Mouse (Mus musculus): ENCODE measurements around the gene Paqr9.

The Paqr9 gene

GRCm38 (mm10) chr9:95578366-95578895, 19.0 kb downstream of the Paqr9 start:
- 75% methylated on average over 5 of the region's 5 CpGs for WGBS

DNA sequence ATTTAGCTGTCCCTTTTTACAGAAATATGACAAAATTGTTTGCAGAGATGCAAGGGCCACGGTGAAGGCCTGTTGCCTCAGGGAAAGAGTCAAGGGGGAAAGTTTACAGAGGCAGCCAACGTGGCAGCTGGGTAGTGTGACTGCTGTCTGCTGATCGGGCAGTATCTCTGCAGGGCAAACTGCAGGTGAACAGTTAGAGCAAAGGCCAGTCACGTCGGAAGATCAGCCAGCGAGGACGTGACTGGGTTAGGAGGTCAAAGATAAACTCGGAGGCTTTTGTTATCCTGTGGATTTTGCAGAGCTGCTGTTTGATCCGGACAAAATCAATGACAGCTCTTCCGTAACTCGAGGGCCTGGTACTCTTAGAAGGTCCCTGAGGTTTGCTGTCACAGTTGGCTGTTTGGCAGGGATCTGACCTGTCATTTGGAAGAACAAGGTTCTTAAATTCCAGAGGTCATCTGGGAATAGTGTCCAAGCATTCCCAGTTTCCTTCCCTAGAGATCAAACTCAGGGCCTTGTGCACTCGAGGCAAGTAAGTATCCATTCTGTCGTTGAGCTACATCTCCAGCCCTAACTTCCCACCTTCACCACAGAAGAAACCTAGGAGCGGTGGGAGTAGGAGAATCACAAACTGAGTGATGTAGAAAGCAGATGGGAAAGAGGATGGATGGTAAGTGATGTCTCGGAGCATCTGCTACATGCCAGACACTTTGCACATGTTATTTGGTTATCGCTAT, 21.7 kb downstream of the Paqr9 start:
- 69% methylated on average over 16 of the region's 16 CpGs for WGBS

GRCm38 (mm10) chr9:95581758-95582515, 22.5 kb downstream of the Paqr9 start:
- 11% methylated on average over 20 of the region's 20 CpGs for WGBS

DNA sequence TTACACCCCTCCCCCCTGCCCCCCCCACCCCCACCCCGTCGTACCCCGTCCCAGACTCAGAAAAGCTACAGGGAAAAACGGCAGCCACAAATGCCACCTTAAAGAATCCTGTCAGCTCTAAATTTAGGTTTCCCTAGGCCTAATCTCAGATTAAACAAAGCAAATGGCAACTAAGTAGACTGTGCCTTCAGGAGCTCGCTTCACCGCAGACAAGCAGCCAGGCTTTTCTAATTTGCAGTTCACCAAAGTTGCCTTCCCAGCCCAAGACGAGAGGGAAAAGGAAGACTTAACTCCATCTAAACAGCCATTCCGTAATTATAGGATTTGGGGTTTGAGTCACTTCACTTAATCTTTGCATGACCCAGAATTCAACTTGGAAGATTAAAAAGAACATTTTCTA, 23.1 kb downstream of the Paqr9 start:
- WGBS = 30% methylated on average over 8 of the region's 8 CpGs

- 87% methylated on average over 5 of the region's 5 CpGs for WGBS
Observed at GRCm38 (mm10) chr9:95586046-95586445, 26.6 kb downstream of the Paqr9 start.

- 88% methylated on average over 7 of the region's 7 CpGs for WGBS
Observed at GRCm38 (mm10) chr9:95588070-95588469, 28.6 kb downstream of the Paqr9 start.

GRCm38 (mm10) chr9:95594291-95594690, 34.8 kb downstream of the Paqr9 start:
- WGBS = 77% methylated on average over 4 of the region's 4 CpGs

- WGBS = 51% methylated on average over 13 of the region's 13 CpGs
Observed at GRCm38 (mm10) chr9:95597466-95598178, 38.2 kb downstream of the Paqr9 start.

DNA sequence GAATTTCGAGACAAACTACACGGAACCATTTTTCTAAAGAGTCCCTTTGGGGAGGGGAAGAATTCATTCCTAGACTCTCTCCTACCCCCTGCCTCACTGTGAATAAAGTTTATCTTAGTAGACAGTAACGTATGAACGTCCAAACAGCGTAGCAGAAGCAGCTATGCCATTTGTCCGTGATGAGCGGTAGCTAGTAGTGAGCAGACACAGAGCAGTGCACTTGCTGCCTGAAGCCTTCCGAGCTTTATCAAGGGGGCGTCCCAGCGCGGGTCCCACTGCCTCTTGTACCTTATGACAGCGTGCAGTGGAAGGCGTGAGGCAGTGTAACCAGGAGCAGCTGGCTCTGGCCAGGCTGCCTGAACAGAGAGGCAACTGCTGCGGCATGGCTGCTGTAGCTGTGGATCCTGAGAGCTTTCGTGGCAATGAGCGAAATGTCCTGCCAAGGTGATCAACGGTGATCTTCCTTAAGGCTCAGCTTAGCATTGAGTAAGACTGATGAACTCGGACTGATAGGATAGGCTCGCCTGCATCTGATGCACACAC, 38.8 kb downstream of the Paqr9 start:
- WGBS = 61% methylated on average over 19 of the region's 19 CpGs

DNA sequence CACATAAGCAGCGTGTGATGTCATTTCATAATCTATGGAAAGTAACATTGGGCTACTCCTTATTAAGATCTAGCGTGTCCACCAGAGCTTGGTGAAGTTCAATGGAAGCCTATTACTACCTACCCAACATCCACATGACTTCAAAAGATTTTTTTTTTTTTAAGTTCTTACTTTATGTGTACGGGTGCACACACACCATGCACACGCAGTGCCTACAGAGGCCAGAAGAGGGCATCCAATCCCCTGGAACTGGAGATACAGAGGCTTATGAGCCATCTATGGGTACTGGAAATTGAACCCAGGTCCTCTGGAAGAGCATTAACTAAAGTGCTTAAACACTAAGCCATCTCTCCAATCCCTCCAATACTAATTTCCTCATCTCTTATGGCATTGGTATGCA, 39.9 kb downstream of the Paqr9 start:
- 91% methylated on average over 4 of the region's 4 CpGs for WGBS

DNA sequence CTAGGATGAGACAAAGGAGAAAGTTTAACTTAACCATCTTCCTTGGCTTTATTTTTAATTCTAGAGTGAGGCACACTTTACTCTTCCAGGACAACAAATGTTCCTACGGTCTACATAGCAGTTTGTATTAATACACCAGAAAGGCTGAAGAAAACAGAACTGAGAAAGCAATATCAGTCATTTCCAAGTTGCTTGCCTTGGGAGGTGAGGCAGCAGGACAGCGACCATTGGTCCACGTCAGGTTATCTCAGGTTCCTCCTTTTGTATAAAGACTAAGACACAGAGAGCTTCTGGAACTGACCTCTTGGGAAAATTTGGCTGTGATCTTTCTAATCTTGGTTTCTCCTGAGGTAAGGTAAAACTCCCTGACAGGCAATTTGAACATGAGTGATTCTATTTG, 43.4 kb downstream of the Paqr9 start:
- WGBS = 75% methylated on average over 3 of the region's 3 CpGs

DNA sequence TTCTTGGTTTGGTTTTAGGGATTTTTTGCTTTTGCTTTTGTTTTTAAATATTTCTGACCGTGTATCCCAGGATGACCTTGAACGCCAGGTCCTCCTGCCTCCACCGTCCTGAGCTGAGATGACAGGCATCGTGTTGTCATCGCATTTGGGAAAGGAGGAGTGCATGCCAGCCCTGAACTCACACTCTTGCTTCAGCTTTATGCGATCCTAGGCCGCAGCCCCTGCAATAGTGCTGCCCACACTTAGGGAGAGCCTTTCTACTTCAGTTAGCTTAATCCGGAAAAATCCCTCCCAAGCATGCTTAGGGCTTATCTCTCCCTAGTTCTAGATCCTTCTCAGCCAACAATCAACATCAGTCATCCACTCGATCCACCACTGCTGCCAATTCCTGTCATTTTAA, 43.9 kb downstream of the Paqr9 start:
- 84% methylated on average over 9 of the region's 9 CpGs for WGBS

DNA sequence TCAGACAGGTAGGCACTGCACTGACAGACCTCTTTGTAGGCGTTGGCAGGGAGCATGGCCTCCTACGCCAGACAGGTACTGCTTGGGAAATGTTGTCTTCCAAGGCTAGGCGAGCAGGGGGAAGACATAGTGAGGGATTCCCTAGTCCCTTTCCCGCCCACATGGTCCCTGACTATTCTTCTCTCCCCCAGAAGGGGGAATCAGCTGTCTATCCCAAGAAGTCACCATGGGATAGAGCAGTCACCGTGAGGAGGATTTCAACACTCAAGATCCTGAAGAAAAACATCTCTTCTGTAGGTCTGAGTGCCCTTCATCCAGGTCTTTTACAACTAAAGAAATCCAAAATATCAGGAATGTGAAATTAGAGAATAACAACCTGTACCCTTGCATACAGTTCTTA, 47.7 kb downstream of the Paqr9 start:
- 73% methylated on average over 5 of the region's 5 CpGs for WGBS

DNA sequence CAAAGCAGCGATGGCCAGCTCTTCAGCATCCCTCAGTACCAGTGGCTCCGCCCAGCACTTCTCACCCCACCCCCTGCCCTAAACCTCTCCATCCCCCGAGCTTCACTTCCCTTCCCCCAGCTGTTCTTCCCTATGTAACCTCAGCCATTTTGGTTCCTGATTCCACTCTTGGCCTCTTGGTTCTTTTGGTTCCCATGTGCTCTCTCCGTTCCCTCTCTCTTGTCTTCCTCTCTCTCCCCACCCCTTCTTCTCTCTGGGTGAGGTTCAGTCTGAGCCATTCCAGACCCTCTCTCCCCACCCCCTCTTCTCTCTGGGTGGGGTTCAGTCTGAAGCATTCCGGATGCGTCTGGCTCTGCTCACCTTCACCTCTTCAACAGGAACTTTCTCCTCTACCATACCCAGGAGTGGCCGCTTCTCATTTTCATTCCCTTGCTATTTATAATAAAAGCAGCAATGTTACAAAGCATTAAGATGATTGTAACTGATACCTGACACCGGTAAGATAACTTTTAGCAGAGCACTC, 52.9 kb downstream of the Paqr9 start:
- 85% methylated on average over 8 of the region's 8 CpGs for WGBS

GRCm38 (mm10) chr9:95613426-95614127, 54.1 kb downstream of the Paqr9 start:
- 34% methylated on average over 9 of the region's 9 CpGs for WGBS

DNA sequence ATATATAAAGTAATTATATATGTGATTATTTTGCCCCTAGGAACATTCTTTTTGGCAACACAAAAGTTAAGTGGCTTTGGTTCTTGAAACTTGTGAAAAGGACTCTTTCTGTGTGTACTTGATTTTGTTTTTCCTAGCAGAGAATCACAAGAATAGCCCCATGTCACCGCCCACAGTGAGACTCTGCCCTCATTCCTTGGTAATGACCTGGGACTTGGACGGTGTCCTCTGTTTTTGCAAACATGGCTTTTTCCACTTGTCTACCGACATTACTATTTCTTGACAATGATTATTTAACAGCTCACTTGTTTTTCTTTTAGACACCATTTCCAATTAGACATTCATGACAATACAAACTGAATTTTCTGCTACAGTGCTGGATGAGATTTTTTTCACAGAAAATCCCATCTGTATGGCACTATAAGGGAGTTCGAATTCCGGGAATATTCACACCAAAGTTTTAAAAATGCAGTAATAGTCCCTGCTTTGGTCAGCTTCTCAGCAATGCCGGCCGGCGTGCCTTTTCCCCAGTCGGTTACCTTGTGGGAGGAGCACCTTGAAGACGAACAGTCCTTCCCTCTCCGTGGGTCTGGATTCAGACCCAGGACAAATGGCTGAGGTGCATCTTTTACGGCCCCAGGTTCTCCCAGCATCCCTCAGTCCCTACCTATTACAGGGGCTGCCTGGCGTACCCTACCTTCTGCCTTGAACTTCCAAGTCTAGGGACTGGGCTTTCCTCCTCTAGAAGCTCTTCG, 55.6 kb downstream of the Paqr9 start:
- WGBS = 79% methylated on average over 14 of the region's 14 CpGs

DNA sequence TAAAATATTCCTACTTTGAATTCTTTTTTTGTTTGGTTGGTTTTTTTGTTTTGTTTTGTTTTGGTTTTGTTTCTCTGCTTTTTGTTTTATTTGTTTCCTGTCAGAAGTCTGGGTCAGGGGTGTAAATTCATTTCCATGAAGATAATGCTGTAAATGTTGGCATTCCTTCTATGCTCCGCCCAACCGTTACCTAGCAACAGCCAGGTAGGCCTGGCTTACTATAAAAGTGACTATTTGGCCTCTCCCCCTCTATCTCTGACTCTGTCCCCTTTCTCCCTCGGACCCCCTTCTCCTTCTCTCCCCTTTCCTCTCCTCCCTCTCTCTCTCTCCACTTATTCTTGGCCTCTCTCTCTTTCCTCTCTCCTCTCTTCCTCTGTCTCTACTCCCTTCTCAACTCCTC, 56.5 kb downstream of the Paqr9 start:
- 86% methylated on average over 3 of the region's 3 CpGs for WGBS

All from cerebral cortex, adult 2 months (tissue).